Mouse (Mus musculus) gastrocnemius, adult 8-10 months (tissue): ENCODE data around the gene Pafah1b3. TPM values are rescaled to one million over a fixed set of nuclear protein-coding genes. Genes with fewer than 3 reads are reported as not detected.
"Not testable (repeated sequence)": the region's sequence is repeated elsewhere in the genome, so short reads cannot be mapped to it uniquely, and the experiment has no call there.

ENCODE experiments used
- DNase-seq, 2 experiments: peaks; one replicate each; pipeline ENCODE4 v3.0.0; 2022; ENCODE audit warnings: low spot score in 2 of 2
- total RNA-seq, 4 experiments: library from RNA; stranded (reverse); gene quantifications; 2 replicates each; pipeline ENCODE4 v1.2.4; 2022

Pafah1b3 gene
- total RNA-seq: 1 to 10 TPM in 3 of 4 experiments, under 1 TPM in 1; 0.56 to 1.5 (median 1.1) TPM

- DNase-seq: no peak
Measured at GRCm38 (mm10) chr7:25297454-25298325, at the start of gene Pafah1b3. Gene Pafah1b3, minus strand, starts transcription at chr7:25297986.

DNA sequence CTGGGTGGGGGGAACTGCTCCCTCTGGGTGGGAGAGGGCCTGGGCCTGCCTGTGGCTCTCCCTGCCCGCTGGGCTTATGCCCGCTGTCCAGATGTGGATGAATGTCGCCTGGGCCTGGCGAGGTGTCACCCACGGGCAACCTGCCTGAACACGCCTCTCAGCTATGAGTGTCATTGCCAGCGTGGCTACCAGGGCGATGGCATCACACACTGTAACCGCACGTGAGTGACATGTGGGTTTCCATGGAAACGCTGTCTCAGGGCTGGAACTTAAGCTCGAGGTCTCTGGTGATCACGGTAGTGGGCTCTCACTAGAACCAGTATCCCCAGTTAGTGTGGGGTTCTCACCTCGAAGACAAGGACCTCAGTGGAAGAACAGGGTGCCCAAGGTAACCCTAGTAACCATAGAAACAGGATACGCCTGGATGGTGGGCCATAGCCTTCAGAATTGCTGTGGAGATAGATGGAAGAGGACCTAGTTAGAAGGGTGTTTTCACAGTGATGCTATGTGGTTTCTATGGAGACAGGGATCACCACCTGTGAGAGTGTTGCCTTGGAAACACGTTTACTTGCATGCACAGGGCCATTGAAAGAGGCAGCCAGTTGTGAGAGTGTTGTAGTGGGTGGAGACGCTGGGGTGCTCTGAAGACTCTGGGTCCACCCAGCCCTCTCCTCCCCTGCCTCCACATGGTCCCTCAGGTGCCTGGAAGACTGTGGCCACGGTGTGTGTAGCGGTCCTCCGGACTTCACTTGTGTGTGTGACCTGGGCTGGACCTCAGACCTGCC, 43.4 kb upstream of the Pafah1b3 start:
- DNase-seq: no peak

- no peak for DNase-seq
Measured at GRCm38 (mm10) chr7:25339329-25339728, 41.5 kb upstream of the Pafah1b3 start.

DNA sequence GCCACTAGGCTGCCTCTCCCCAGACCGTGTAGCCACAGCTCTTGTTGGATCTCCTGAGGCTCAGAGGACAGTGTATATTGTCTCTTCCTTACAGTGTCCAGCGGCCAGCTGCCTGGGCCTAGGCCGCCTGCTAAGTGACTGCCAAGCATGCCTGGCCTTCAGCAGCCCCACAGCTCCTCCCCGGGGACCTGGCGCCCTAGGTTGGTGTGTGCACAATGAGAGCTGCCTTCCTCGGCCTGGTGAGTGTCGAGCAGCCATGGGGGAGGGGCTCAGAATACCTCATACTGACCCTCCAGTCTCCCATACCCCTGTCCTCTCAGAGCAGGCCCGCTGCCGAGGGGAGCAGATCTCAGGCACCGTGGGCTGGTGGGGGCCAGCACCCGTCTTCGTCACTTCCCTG, 36.7 kb upstream of the Pafah1b3 start:
- DNase-seq: no peak

- DNase-seq: peak; percentile 69 to 82
Measured at GRCm38 (mm10) chr7:25333596-25334307, 36.0 kb upstream of the Pafah1b3 start.

- no peak for DNase-seq
Measured at GRCm38 (mm10) chr7:25326233-25326632, 28.4 kb upstream of the Pafah1b3 start.

DNA sequence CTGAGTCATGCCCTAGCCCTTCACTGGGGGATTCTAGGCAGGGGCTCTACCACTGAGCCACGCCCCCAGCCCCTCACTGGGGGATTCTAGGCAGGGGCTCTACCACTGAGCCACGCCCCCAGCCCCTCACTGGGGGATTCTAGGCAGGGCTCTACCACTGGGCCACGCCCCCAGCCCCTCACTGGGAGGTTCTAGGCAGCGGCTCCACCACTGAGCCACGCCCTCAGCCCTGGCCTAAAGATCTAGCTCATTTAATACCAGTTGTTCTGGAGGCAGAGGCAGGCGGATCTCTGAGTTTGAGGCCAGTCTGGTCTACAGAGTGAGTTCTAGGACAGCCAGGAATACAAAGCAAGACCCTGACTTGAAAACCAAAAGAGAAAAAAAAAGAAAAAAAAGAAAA, 27.6 kb upstream of the Pafah1b3 start:
- DNase-seq: not testable (repeated sequence)

- no peak for DNase-seq
Measured at GRCm38 (mm10) chr7:25323219-25323618, 25.4 kb upstream of the Pafah1b3 start.

GRCm38 (mm10) chr7:25322058-25322484, 24.3 kb upstream of the Pafah1b3 start:
- DNase-seq: peak in 1 of 2 experiments; percentile 37

- no peak for DNase-seq
Measured at GRCm38 (mm10) chr7:25317446-25317999, 19.7 kb upstream of the Pafah1b3 start.

GRCm38 (mm10) chr7:25316532-25317445, 19.0 kb upstream of the Pafah1b3 start, which contains the start of gene Megf8:
Gene Megf8, plus strand, starts transcription at chr7:25317164.
- peak; percentile 88 to 94 for DNase-seq

DNA sequence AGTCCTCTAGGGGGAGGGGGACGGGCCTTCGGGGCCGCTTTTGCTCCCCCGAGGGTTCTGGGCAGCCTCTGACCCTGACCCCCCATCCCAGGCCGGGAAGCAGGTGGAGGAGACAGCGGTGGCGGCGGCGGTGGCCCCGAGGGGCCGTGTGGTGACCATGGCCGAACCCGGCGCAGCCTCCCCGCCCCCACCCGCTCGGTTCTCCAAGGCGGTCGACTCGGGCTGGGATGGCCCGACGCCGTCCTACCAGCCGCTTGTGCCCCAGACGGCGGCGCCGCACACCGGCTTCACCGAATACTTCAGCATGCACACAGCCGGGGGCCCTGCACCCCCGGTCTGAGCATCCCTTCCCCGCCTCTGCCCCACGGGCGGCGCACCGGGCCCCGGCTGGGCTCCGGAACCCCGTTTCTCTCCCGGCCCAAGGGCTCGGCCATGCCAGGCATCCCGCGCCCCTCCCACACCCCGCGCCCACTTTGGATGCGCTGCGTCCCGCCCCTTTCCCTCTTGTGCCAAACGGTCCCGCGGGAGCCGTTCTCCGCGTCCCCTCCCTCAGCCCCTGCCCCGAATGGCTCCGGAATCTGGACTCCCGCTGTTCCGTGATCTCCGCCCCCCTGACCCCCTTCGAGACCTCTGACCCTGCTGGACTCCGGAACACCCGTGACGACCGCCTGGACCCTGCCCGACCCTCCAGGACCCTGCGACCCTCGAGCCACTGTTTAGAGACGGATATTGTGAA, 17.7 kb upstream of the Pafah1b3 start:
- DNase-seq: no peak

DNA sequence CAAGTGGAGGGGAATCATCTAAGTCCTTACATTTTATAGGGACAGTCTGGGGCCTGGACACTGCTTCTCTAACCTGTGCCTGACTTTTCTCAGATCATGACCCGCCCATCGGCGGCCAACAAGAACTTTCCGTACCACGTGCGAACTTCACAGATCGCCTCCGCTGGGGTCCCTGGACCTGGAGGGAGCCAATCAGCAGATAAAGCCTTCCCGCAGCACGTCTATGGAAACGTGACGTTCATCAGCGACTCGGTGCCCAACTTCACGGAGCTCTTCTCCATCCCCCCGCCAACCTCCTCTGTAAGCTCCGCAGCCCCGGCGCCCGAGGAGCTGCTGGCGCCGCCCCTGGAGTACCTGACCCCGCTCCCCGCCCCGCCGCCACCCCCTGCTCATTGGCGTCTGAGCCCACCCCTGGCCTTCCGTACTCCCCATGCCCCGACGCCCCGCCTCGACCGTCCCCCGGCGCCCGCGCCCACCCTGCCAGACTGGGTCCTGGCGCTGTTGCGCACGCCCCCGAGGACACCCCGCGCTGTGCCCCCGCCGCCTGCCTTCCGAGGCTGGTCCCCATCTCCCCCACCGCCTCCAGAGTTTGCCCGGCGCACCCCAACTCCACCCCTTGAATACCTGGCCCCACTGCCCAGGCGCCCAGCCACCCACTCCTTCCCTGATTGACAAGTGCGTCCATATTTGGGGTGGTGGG, 17.0 kb upstream of the Pafah1b3 start:
- no peak for DNase-seq

DNA sequence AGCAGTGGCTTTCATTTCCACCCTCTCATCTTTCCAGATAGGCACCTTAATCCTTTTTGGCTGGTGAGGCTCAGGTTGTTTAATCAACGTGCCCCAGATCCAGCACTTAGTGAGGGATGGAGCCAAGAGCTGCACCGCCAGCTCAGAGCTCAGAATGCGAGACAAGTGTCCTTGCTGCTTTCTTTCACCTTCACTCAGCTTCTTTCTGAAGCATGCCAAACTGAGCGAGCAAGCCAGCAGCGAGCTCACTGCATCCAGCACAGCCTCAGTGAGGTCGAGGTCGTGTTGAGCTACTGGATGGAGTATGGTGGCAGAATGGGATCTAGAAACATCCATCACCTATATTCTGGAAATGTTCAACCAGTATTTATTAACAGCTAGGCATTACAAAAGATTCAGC, 15.5 kb upstream of the Pafah1b3 start:
- no peak for DNase-seq

- DNase-seq: no peak
Measured at GRCm38 (mm10) chr7:25311193-25311592, 13.4 kb upstream of the Pafah1b3 start.

- DNase-seq: no peak
Measured at GRCm38 (mm10) chr7:25309425-25309824, 11.6 kb upstream of the Pafah1b3 start.

GRCm38 (mm10) chr7:25308702-25309318, 11.0 kb upstream of the Pafah1b3 start:
- no peak for DNase-seq

- no peak for DNase-seq
Measured at GRCm38 (mm10) chr7:25306614-25306996, 8.8 kb upstream of the Pafah1b3 start.
